Mouse (Mus musculus) lung, postnatal 0 days (tissue): Measurements from ENCODE around the gene Glrp1.

ENCODE experiments used
- CTCF ChIP-seq: IDR thresholded peaks from 2 replicates; pipeline ENCODE4 v1.5.1; 2016; ENCODE audit warnings: antibody characterized with exemption, mild to moderate bottlenecking
- EP300 ChIP-seq: IDR thresholded peaks from 2 replicates; pipeline ENCODE4 v1.6.1; 2016; ENCODE audit warnings: antibody characterized with exemption, mild to moderate bottlenecking, control low read depth

DNA sequence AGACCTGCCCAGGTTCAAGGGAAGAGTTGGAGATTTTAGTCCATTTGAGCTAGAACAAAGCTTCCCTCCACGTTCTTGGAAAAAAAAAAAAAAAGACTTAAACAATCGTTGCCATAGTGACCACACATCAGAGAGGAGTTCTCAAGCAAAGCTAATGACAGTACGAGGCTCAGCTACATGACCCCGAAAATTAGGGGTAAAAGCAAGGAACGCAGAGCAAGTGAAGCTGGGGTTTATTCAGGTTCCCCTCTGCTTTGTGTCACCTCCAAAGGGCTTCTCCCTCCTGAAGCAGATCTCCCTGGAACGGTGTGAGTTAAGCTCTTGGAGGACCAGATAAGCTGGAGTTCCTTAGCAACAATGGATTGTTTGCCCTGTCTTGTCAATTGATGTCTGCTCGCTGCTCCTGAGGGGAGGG lies 5.3 kb downstream of the Glrp1 start:
- TF ChIP-seq CTCF (no peak), EP300 (no peak)
